8 mouse cellular contexts compared by ENCODE assay signal in the genomic region with DNA sequence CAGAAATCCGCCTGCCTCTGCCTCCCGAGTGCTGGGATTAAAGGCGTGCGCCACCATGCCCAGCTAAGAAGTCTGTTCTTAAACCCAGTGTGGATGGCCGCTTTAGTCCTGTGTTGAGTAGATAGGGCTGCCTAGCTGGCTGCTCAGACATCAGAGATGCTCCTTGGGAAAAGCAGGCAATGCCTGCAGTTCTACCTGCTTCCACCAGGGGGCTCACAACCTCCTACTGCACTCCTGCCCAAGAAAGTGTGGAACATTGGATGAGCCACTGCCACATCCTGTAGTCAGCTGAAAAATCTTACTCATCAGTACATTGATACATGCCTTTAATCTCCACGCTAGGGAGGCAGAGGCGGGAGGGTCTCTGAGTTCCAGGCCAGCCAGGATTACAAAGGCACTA. TPM values are rescaled to one million over a fixed set of nuclear protein-coding genes. Genes with fewer than 3 reads are reported as not detected.
DNase-seq lines count a peak whose midpoint lies in the region; ATAC-seq and TF ChIP-seq lines count a peak whose summit lies in the region.

No protein-coding gene starts in this region.

- no peak overlapping the region for H3K9ac ChIP-seq in intestine, postnatal 0 days (ENCODE audit: low read depth, low read length)
- no peak overlapping the region for H3K9ac ChIP-seq in midbrain, embryonic 13.5 days (replicated peaks)

- WGBS in intestine, postnatal 0 days, result 44% methylated on average over 7 of the region's 7 CpGs
- WGBS in limb, embryonic 10.5 days, result 59% methylated on average over 7 of the region's 7 CpGs
- 43% methylated on average over 7 of the region's 7 CpGs for WGBS in midbrain, embryonic 13.5 days

- H3K36me3 ChIP-seq in intestine, postnatal 0 days (ENCODE audit: control insufficient read depth, insufficient read depth), result peaks cover 41% of the 10 kb centered on the region
- H3K36me3 ChIP-seq in limb, embryonic 10.5 days, result peaks cover 88% of the 10 kb centered on the region
- H3K36me3 ChIP-seq in midbrain, embryonic 13.5 days, result peaks cover 73% of the 10 kb centered on the region

- no peaks in the 10 kb centered on the region for H3K4me1 ChIP-seq in intestine, postnatal 0 days (replicated peaks; ENCODE audit: control insufficient read depth, insufficient read depth, low read length)
- peaks cover 17% of the 10 kb centered on the region for H3K4me1 ChIP-seq in limb, embryonic 10.5 days
- peaks cover 39% of the 10 kb centered on the region for H3K4me1 ChIP-seq in midbrain, embryonic 13.5 days (replicated peaks)

- no peak overlapping the region for H3K4me3 ChIP-seq in intestine, postnatal 0 days (ENCODE audit: low read depth, low read length)
- no peak overlapping the region for H3K4me3 ChIP-seq in limb, embryonic 10.5 days
- no peak overlapping the region for H3K4me3 ChIP-seq in midbrain, embryonic 13.5 days (replicated peaks)

- H3K27ac ChIP-seq in intestine, postnatal 0 days (ENCODE audit: low read depth, low read length), result 0 out of 2 replicates have a peak overlapping the region, but pooled peaks have one; percentile 16
- no peak overlapping the region for H3K27ac ChIP-seq in limb, embryonic 10.5 days
- H3K27ac ChIP-seq in midbrain, embryonic 13.5 days, result peak overlapping the region; percentile 71

- H3K9me3 ChIP-seq in intestine, postnatal 0 days (ENCODE audit: control insufficient read depth), result no peaks in the 10 kb centered on the region
- no peaks in the 10 kb centered on the region for H3K9me3 ChIP-seq in limb, embryonic 10.5 days (replicated peaks)
- no peaks in the 10 kb centered on the region for H3K9me3 ChIP-seq in midbrain, embryonic 13.5 days

- peak; percentile 90 for DNase-seq in 3T3-L1 (ENCODE audit: low read depth, low spot score)
- peak; percentile 85 for DNase-seq in adrenal gland, postnatal 10 days
- peak; percentile 72 for DNase-seq in embryo, embryonic 9.5 days (ENCODE audit: extremely low spot score)
- peak; percentile 81 to 87 for DNase-seq in heart, adult 18-20 months
- DNase-seq in limb, embryonic 10.5 days (ENCODE audit: low spot score), result peak; percentile 80
- peak; percentile 30 to 67 for DNase-seq in spleen, adult 18-20 months

- no peaks in the 10 kb centered on the region for H3K27me3 ChIP-seq in intestine, postnatal 0 days (replicated peaks; ENCODE audit: control insufficient read depth, insufficient read depth, low read length)
- H3K27me3 ChIP-seq in limb, embryonic 10.5 days (ENCODE audit: low read depth, poor library complexity, severe bottlenecking), result no peaks in the 10 kb centered on the region
- H3K27me3 ChIP-seq in midbrain, embryonic 13.5 days, result no peaks in the 10 kb centered on the region

- TF ChIP-seq CTCF in intestine, postnatal 0 days (IDR thresholded peaks at IDR 0.05; ENCODE audit: low read depth), result peak; percentile 95

- no peak overlapping the region for H3K4me2 ChIP-seq in intestine, postnatal 0 days (replicated peaks; ENCODE audit: low read depth)
- no peak overlapping the region for H3K4me2 ChIP-seq in midbrain, embryonic 13.5 days (replicated peaks)

- peak; percentile 9; the same call in 1 of the 2 replicates for ATAC-seq in intestine, postnatal 0 days
- peak; percentile 53 for ATAC-seq in midbrain, embryonic 13.5 days

RNA-seq across cellular contexts. Expression of a gene that starts 2.5 kb away (rescaled TPM):
- 1,000 to 10,000 TPM; 1,543 to 1,818 TPM for total RNA-seq in adrenal gland, postnatal 10 days (2021)
- total RNA-seq in heart, adult 18-20 months (2021), result 100 to 1,000 TPM in 1 of 2 experiments, 10 to 100 TPM in 1; 53.9 to 160 TPM
- polyA plus RNA-seq in intestine, postnatal 0 days (2015; fragmentation: Nextera tagmentation; extraction: Ambion mirVana), result 124 and 136 TPM in 2 replicates
- 0.29 and 0.59 TPM in 2 replicates for polyA plus RNA-seq in limb, embryonic 10.5 days (2016; fragmentation: Nextera tagmentation; extraction: Ambion mirVana)
- 1.3 and 1.6 TPM in 2 replicates for polyA plus RNA-seq in midbrain, embryonic 13.5 days (2015; fragmentation: Nextera tagmentation; extraction: Ambion mirVana)

RNA-seq across cellular contexts. Expression of a gene that starts 9.6 kb away (rescaled TPM):
- 10 to 100 TPM; 10.9 to 24.6 TPM for total RNA-seq in adrenal gland, postnatal 10 days (2021)
- total RNA-seq in heart, adult 18-20 months (2021), result 1 to 10 TPM; 2.4 to 4.3 TPM
- 1.2 and 3.0 TPM in 2 replicates for polyA plus RNA-seq in intestine, postnatal 0 days (2015; fragmentation: Nextera tagmentation; extraction: Ambion mirVana)
- not detected in 2 replicates for polyA plus RNA-seq in limb, embryonic 10.5 days (2016; fragmentation: Nextera tagmentation; extraction: Ambion mirVana)
- polyA plus RNA-seq in midbrain, embryonic 13.5 days (2015; fragmentation: Nextera tagmentation; extraction: Ambion mirVana), result not detected in 2 replicates

RNA-seq across cellular contexts. Expression of a gene that starts 10.6 kb away (rescaled TPM):
- total RNA-seq in adrenal gland, postnatal 10 days (2021), result 100 to 1,000 TPM; 178 to 185 TPM
- total RNA-seq in heart, adult 18-20 months (2021), result 100 to 1,000 TPM; 238 to 271 TPM
- 298 and 301 TPM in 2 replicates for polyA plus RNA-seq in intestine, postnatal 0 days (2015; fragmentation: Nextera tagmentation; extraction: Ambion mirVana)
- 113 and 127 TPM in 2 replicates for polyA plus RNA-seq in limb, embryonic 10.5 days (2016; fragmentation: Nextera tagmentation; extraction: Ambion mirVana)
- polyA plus RNA-seq in midbrain, embryonic 13.5 days (2015; fragmentation: Nextera tagmentation; extraction: Ambion mirVana), result 167 and 177 TPM in 2 replicates

RNA-seq across cellular contexts. Expression of a gene that starts 12.9 kb away (rescaled TPM):
- total RNA-seq in adrenal gland, postnatal 10 days (2021), result 10 to 100 TPM; 47.1 to 49.6 TPM
- total RNA-seq in heart, adult 18-20 months (2021), result 10 to 100 TPM; 18.6 to 19.0 TPM
- polyA plus RNA-seq in intestine, postnatal 0 days (2015; fragmentation: Nextera tagmentation; extraction: Ambion mirVana), result 13.2 and 13.3 TPM in 2 replicates
- 84.0 and 85.8 TPM in 2 replicates for polyA plus RNA-seq in limb, embryonic 10.5 days (2016; fragmentation: Nextera tagmentation; extraction: Ambion mirVana)
- polyA plus RNA-seq in midbrain, embryonic 13.5 days (2015; fragmentation: Nextera tagmentation; extraction: Ambion mirVana), result 137 and 145 TPM in 2 replicates

RNA-seq across cellular contexts. Expression of a gene that starts 44.7 kb away (rescaled TPM):
- 1 to 10 TPM in 1 of 2 experiments, under 1 TPM in 1; 0.75 to 1.5 TPM for total RNA-seq in adrenal gland, postnatal 10 days (2021)
- under 1 TPM in 1 of 2 experiments, not detected in 1; 0.49 TPM for total RNA-seq in heart, adult 18-20 months (2021)
- 1.4 and 2.1 TPM in 2 replicates for polyA plus RNA-seq in intestine, postnatal 0 days (2015; fragmentation: Nextera tagmentation; extraction: Ambion mirVana)
- 1.1 TPM in 2 replicates for polyA plus RNA-seq in limb, embryonic 10.5 days (2016; fragmentation: Nextera tagmentation; extraction: Ambion mirVana)
- polyA plus RNA-seq in midbrain, embryonic 13.5 days (2015; fragmentation: Nextera tagmentation; extraction: Ambion mirVana), result 48.0 and 54.5 TPM in 2 replicates

Comparison
In these comparisons a context has a peak if more than half of its experiments do, and no peak if none do; other contexts are left out.
1. RNA of a gene that starts 2.5 kb away (polyA plus RNA-seq): 124 to 136 TPM in intestine, postnatal 0 days; 1.3 to 1.6 TPM in midbrain, embryonic 13.5 days and 0.29 to 0.59 TPM in limb, embryonic 10.5 days; every median in the first group is over 10 times any median in the second.
2. Peak in every context shown above with its lines, with median percentiles within 50 percentile points of each other: DNase-seq.